Mouse (Mus musculus): ENCODE results near the gene Bcar3. TPM values are rescaled to one million over a fixed set of nuclear protein-coding genes. Genes with fewer than 3 reads are reported as not detected.

Gene Bcar3
- total and polyA plus RNA-seq, 3 experiments, result not detected

- Histone ChIP-seq H3K36me3 (ENCODE audit: control insufficient read depth in 1 of 2, insufficient read depth in 2 of 2, low read length in 2 of 2) (no peaks in the 10 kb centered on the region), H3K4me3 (ENCODE audit: control insufficient read depth in 1 of 2, insufficient read depth in 1 of 2, low read depth in 2 of 2, low read length in 2 of 2) (no peak overlapping the region), H3K27ac (ENCODE audit: control insufficient read depth, low read depth, low read length) (no peak overlapping the region), H3K9ac (ENCODE audit: control insufficient read depth, low read depth, low read length, poor library complexity, severe bottlenecking) (no peak overlapping the region), H3K27me3 (ENCODE audit: control insufficient read depth in 1 of 2, insufficient read depth in 2 of 2, low read length in 2 of 2) (no peaks in the 10 kb centered on the region), H3K4me1 (ENCODE audit: control insufficient read depth in 1 of 2, insufficient read depth in 2 of 2, low read length in 2 of 2) (no peaks in the 10 kb centered on the region), H3K79me2 (ENCODE audit: control insufficient read depth, insufficient read depth, low read length, poor library complexity) (no peaks in the 10 kb centered on the region), H3K9me3 (replicated peaks; ENCODE audit: insufficient read depth, low read length) (no peaks in the 10 kb centered on the region)
- no peak for TF ChIP-seq TAL1 (IDR thresholded peaks at IDR 0.05; ENCODE audit: low read length)
- no peak for TF ChIP-seq KAT2A (conservative IDR thresholded peaks at IDR 0.05; ENCODE audit: low read depth, low read length)
- no peak for TF ChIP-seq TBP (IDR thresholded peaks at IDR 0.05; ENCODE audit: low read depth, low read length)
- TF ChIP-seq UBTF (IDR thresholded peaks at IDR 0.05; ENCODE audit: borderline replicate concordance, insufficient read depth, low read depth, low read length), result no peak
- no peak for TF ChIP-seq POLR2AphosphoS5 (IDR thresholded peaks at IDR 0.05; ENCODE audit: borderline replicate concordance, low read depth, low read length)
- no peak for TF ChIP-seq USF2 (IDR thresholded peaks at IDR 0.05; ENCODE audit: borderline replicate concordance in 1 of 2, insufficient read depth in 1 of 2, low read depth in 1 of 2, low read length in 2 of 2)
- TF ChIP-seq MYC (IDR thresholded peaks at IDR 0.05; ENCODE audit: low read depth, low read length), result no peak
- DNase-seq (ENCODE audit: low read depth, low spot score), result no peak
Measured at GRCm38 (mm10) chr3:122540918-122541317, 247.0 kb downstream of the Bcar3 start.

- peaks cover 0 to 2% of the 10 kb centered on the region in 2 experiments; a peak in 2 of 4 replicates for H3K27me3 ChIP-seq (ENCODE audit: control insufficient read depth in 1 of 2, insufficient read depth in 2 of 2, low read length in 2 of 2)
- no peak overlapping the region for H3K4me3 ChIP-seq (ENCODE audit: control insufficient read depth in 1 of 2, insufficient read depth in 1 of 2, low read depth in 2 of 2, low read length in 2 of 2)
- H3K27ac ChIP-seq (ENCODE audit: control insufficient read depth, low read depth, low read length), result no peak overlapping the region
- H3K36me3 ChIP-seq (ENCODE audit: control insufficient read depth in 1 of 2, insufficient read depth in 2 of 2, low read length in 2 of 2), result no peaks in the 10 kb centered on the region
- no peak overlapping the region for H3K9ac ChIP-seq (ENCODE audit: control insufficient read depth, low read depth, low read length, poor library complexity, severe bottlenecking)
- H3K9me3 ChIP-seq (replicated peaks; ENCODE audit: insufficient read depth, low read length), result no peaks in the 10 kb centered on the region
- H3K79me2 ChIP-seq (ENCODE audit: control insufficient read depth, insufficient read depth, low read length, poor library complexity), result no peaks in the 10 kb centered on the region
- TF ChIP-seq TAL1 (IDR thresholded peaks at IDR 0.05; ENCODE audit: low read length), result no peak
- TF ChIP-seq HCFC1 (IDR thresholded peaks at IDR 0.05; ENCODE audit: low read depth, low read length), result no peak
- no peak for TF ChIP-seq RAD21 (IDR thresholded peaks at IDR 0.05; ENCODE audit: low read depth, low read length)
- TF ChIP-seq POLR2AphosphoS5 (IDR thresholded peaks at IDR 0.05; ENCODE audit: borderline replicate concordance, low read depth, low read length), result no peak
- no peak for TF ChIP-seq MAZ (IDR thresholded peaks at IDR 0.05; ENCODE audit: low read depth, low read length)
- no peak for DNase-seq (ENCODE audit: low read depth, low spot score)
- no peaks in the 10 kb centered on the region for H3K4me1 ChIP-seq (ENCODE audit: control insufficient read depth in 1 of 2, insufficient read depth in 2 of 2, low read length in 2 of 2)
Measured at GRCm38 (mm10) chr3:122545346-122545745, 251.4 kb downstream of the Bcar3 start.

- no peak for DNase-seq (ENCODE audit: low read depth, low spot score)
- Histone ChIP-seq H3K4me3 (ENCODE audit: control insufficient read depth in 1 of 2, insufficient read depth in 1 of 2, low read depth in 2 of 2, low read length in 2 of 2) (no peak overlapping the region), H3K9ac (ENCODE audit: control insufficient read depth, low read depth, low read length, poor library complexity, severe bottlenecking) (no peak overlapping the region)
Measured at GRCm38 (mm10) chr3:122547469-122547868, 253.5 kb downstream of the Bcar3 start.

More at GRCm38 (mm10) chr3:122547469-122547868, 253.5 kb downstream of the Bcar3 start:
- no peaks in the 10 kb centered on the region for H3K4me1 ChIP-seq (ENCODE audit: control insufficient read depth in 1 of 2, insufficient read depth in 2 of 2, low read length in 2 of 2)
- no peak for TF ChIP-seq MXI1 (IDR thresholded peaks at IDR 0.05; ENCODE audit: low read depth, low read length)
- TF ChIP-seq ZNF384 (IDR thresholded peaks at IDR 0.05; ENCODE audit: low read depth, low read length), result no peak
- TF ChIP-seq SIN3A (IDR thresholded peaks at IDR 0.05; ENCODE audit: low read length), result no peak
- TF ChIP-seq ZMIZ1 (IDR thresholded peaks at IDR 0.05; ENCODE audit: low read depth, low read length), result no peak
- no peak for TF ChIP-seq CHD2 (IDR thresholded peaks at IDR 0.05; ENCODE audit: low read length)
- no peak for TF ChIP-seq MAZ (IDR thresholded peaks at IDR 0.05; ENCODE audit: low read depth, low read length)
- TF ChIP-seq USF2 (IDR thresholded peaks at IDR 0.05; ENCODE audit: borderline replicate concordance in 1 of 2, insufficient read depth in 1 of 2, low read depth in 1 of 2, low read length in 2 of 2), result no peak
- no peak for TF ChIP-seq SMC3 (IDR thresholded peaks at IDR 0.05; ENCODE audit: low read depth, low read length)
- no peak for TF ChIP-seq RAD21 (IDR thresholded peaks at IDR 0.05; ENCODE audit: low read depth, low read length)
- TF ChIP-seq MAFK (IDR thresholded peaks at IDR 0.05; ENCODE audit: borderline replicate concordance, low read depth, low read length), result no peak
- no peak for TF ChIP-seq KAT2A (conservative IDR thresholded peaks at IDR 0.05; ENCODE audit: low read depth, low read length)
- H3K36me3 ChIP-seq (ENCODE audit: control insufficient read depth in 1 of 2, insufficient read depth in 2 of 2, low read length in 2 of 2), result no peaks in the 10 kb centered on the region
- peaks cover 0 to 2% of the 10 kb centered on the region in 2 experiments; a peak in 2 of 4 replicates for H3K27me3 ChIP-seq (ENCODE audit: control insufficient read depth in 1 of 2, insufficient read depth in 2 of 2, low read length in 2 of 2)
- no peaks in the 10 kb centered on the region for H3K79me2 ChIP-seq (ENCODE audit: control insufficient read depth, insufficient read depth, low read length, poor library complexity)
- H3K27ac ChIP-seq (ENCODE audit: control insufficient read depth, low read depth, low read length), result no peak overlapping the region
- H3K9me3 ChIP-seq (replicated peaks; ENCODE audit: insufficient read depth, low read length), result no peaks in the 10 kb centered on the region

Data from MEL (cell line).